ENCODE assay signal across 21 mouse cellular contexts in genomic region chr1:135575393-135575792, GRCm38 (mm10). TPM values are rescaled to one million over a fixed set of nuclear protein-coding genes. Genes with fewer than 3 reads are reported as not detected.
DNase-seq lines count a peak whose midpoint lies in the region; TF ChIP-seq lines count a peak whose summit lies in the region.
"Had no signal": no experiment of that assay in that cellular context is flagged by ENCODE, and none has a peak within 500 bp of the region (broad histone marks: within the 10 kb centered on the region; RNA-seq: fewer than 3 reads in every experiment).

No protein-coding gene starts in this region.

- H3K4me3 ChIP-seq in heart, adult 2 months, result no peak overlapping the region
- H3K4me3 ChIP-seq in CH12.LX (replicated peaks in 1 of 3; ENCODE audit: low read depth in 2 of 3, low read length in 2 of 3, poor library complexity in 1 of 3), result no peak overlapping the region
- no peak overlapping the region for H3K4me3 ChIP-seq in cerebellum, adult 2 months (replicated peaks; ENCODE audit: insufficient read depth, low read depth, low read length)

- H3K79me2 ChIP-seq in heart, adult 2 months (replicated peaks; ENCODE audit: control insufficient read depth, insufficient read depth, low read length), result no peaks in the 10 kb centered on the region
- H3K79me2 ChIP-seq in CH12.LX (replicated peaks; ENCODE audit: control insufficient read depth, extremely low read depth, insufficient read depth, poor library complexity, severe bottlenecking), result no peaks in the 10 kb centered on the region

- TF ChIP-seq POLR2A in heart, adult 2 months (IDR thresholded peaks at IDR 0.05; ENCODE audit: insufficient read depth, low read depth, low read length), result no peak
- no peak for TF ChIP-seq POLR2A in CH12.LX (IDR thresholded peaks at IDR 0.05; ENCODE audit: low read depth, low read length)
- TF ChIP-seq POLR2A in cerebellum, adult 2 months (IDR thresholded peaks at IDR 0.05; ENCODE audit: borderline replicate concordance, insufficient read depth, low read length), result no peak

- no peak for TF ChIP-seq CTCF in heart, adult 2 months (IDR thresholded peaks at IDR 0.05)
- TF ChIP-seq CTCF in CH12.LX (conservative IDR thresholded peaks at IDR 0.05 in 1 of 2, IDR thresholded peaks at IDR 0.05 in 1 of 2; ENCODE audit: low read depth in 2 of 2, low read length in 2 of 2), result no peak
- no peak for TF ChIP-seq CTCF in cerebellum, adult 2 months (IDR thresholded peaks at IDR 0.05; ENCODE audit: borderline replicate concordance, insufficient read depth, low read depth, low read length)

- 95% methylated on average over 1 of the region's 1 CpGs for WGBS in heart, adult 2 months
- 98% methylated on average over 1 of the region's 1 CpGs for WGBS in cerebellum, adult 2 months

- no peaks in the 10 kb centered on the region for H3K9me3 ChIP-seq in CH12.LX (replicated peaks; ENCODE audit: low read length)
- H3K9me3 ChIP-seq: G1E had no signal

- no peak for TF ChIP-seq RAD21 in CH12.LX (IDR thresholded peaks at IDR 0.05; ENCODE audit: low read depth, low read length)

- no peak overlapping the region for H3K4me2 ChIP-seq in CH12.LX (ENCODE audit: insufficient read depth, low read depth, poor library complexity, severe bottlenecking)

- H3K4me1 ChIP-seq in heart, adult 2 months (ENCODE audit: control insufficient read depth, insufficient read depth, low read length), result peaks cover 7% of the 10 kb centered on the region
- H3K4me1 ChIP-seq in CH12.LX (ENCODE audit: control insufficient read depth in 1 of 2, insufficient read depth in 2 of 2), result peaks cover 4 to 19% of the 10 kb centered on the region in 2 experiments; a peak in 3 of 4 replicates
- peaks cover 7% of the 10 kb centered on the region for H3K4me1 ChIP-seq in cerebellum, adult 2 months (ENCODE audit: control insufficient read depth, insufficient read depth, low read length)

- DNase-seq in adrenal gland, postnatal 14 days, result peak; percentile 30
- no peak for DNase-seq in adrenal gland, adult 2 months
- DNase-seq in heart, adult 2 months, result no peak
- DNase-seq in heart, adult 8-10 months (ENCODE audit: low spot score), result no peak
- DNase-seq in A20 (ENCODE audit: low read depth, low spot score) (peak; percentile 18), CH12.LX (ENCODE audit: extremely low read depth) (peak; percentile 75)
- DNase-seq in cerebellum, adult 2 months, result no peak
- no peak for DNase-seq in retina, postnatal 1 day
- DNase-seq: adrenal gland, adult 8-10 months; adrenal gland, postnatal 10 days; adrenal gland, postnatal 25 days; adrenal gland, postnatal 36 days; B cell, adult 2 months; cerebellum, adult 11 months; cerebellum, adult 11-12 months; cerebellum, adult 18-20 months; cerebellum, adult 8-10 months; cerebellum, adult 9-10 months; cerebellum, adult 9-11 months had no signal

- no peaks in the 10 kb centered on the region; the same call in 1 of the 2 replicates for H3K36me3 ChIP-seq in heart, adult 2 months (ENCODE audit: control insufficient read depth, insufficient read depth, low read length)
- no peaks in the 10 kb centered on the region for H3K36me3 ChIP-seq in CH12.LX (replicated peaks in 1 of 2; ENCODE audit: control insufficient read depth in 1 of 2, insufficient read depth in 1 of 2, low read length in 1 of 2)
- H3K36me3 ChIP-seq: G1E had no signal

- intact Hi-C loops in heart, adult 2 months (cut with DNase I), result no loop called here

- in situ Hi-C loops in CH12.LX (cut with MboI; ENCODE audit: low pct_ligation_motif_present, low pct_unique_long_range_greater_than_20kb, low sequenced_read_pairs), result no loop called here

- no peaks in the 10 kb centered on the region for H3K27me3 ChIP-seq in heart, adult 2 months (ENCODE audit: control insufficient read depth, insufficient read depth, low read length)
- peaks cover 79% of the 10 kb centered on the region for H3K27me3 ChIP-seq in CH12.LX (replicated peaks)
- no peaks in the 10 kb centered on the region for H3K27me3 ChIP-seq in cerebellum, adult 2 months (ENCODE audit: control insufficient read depth, insufficient read depth, low read length)
- H3K27me3 ChIP-seq: Patski had no signal

- no peak for TF ChIP-seq EP300 in heart, adult 2 months (IDR thresholded peaks at IDR 0.05; ENCODE audit: insufficient read depth, low read depth, low read length)
- TF ChIP-seq EP300 in CH12.LX (IDR thresholded peaks at IDR 0.05; ENCODE audit: low read length), result 0 out of 2 replicates have a peak, but pooled peaks have one; percentile 30

- H3K27ac ChIP-seq in heart, adult 2 months, result peak overlapping the region; percentile 27
- no peak overlapping the region for H3K27ac ChIP-seq in CH12.LX (ENCODE audit: insufficient read depth, low read depth)
- no peak overlapping the region for H3K27ac ChIP-seq in cerebellum, adult 2 months (ENCODE audit: insufficient read depth, low read length)

- H3K9ac ChIP-seq in heart, adult 2 months (ENCODE audit: low read depth, low read length), result no peak overlapping the region
- H3K9ac ChIP-seq in CH12.LX (ENCODE audit: insufficient read depth, low read depth), result no peak overlapping the region

- dilution Hi-C loops in CH12.LX (cut with MboI; ENCODE audit: extremely low pct_ligation_motif_present, extremely low pct_unique_long_range_greater_than_20kb, low sequenced_read_pairs), result no loop called here

TF ChIP-seq in CH12.LX, 34 proteins besides CTCF, POLR2A, EP300 and RAD21:
- TF ChIP-seq MEF2A (IDR thresholded peaks at IDR 0.05; ENCODE audit: borderline replicate concordance, low read depth, low read length) (no peak), ZNF384 (IDR thresholded peaks at IDR 0.05; ENCODE audit: low read depth, low read length) (no peak), ELF1 (IDR thresholded peaks at IDR 0.05; ENCODE audit: low read depth, low read length) (0 out of 2 replicates have a peak, but pooled peaks have one; percentile 30), IRF4 (IDR thresholded peaks at IDR 0.05; ENCODE audit: low read depth, low read length) (peak; percentile 40), RCOR1 (conservative IDR thresholded peaks at IDR 0.05; ENCODE audit: low read depth, low read length) (no peak), SMC3 (IDR thresholded peaks at IDR 0.05; ENCODE audit: low read depth, low read length) (peak; percentile 4; the same call in 1 of the 2 replicates), KAT2A (IDR thresholded peaks at IDR 0.05; ENCODE audit: insufficient replicate concordance, low read length) (peak; percentile 60; the same call in 1 of the 2 replicates)
TF ChIP-seq in CH12.LX: peak in this region for 4.

RNA-seq across cellular contexts. Expression of gene Nav1, which starts 31.7 kb away (rescaled TPM):
- total RNA-seq in adrenal gland, postnatal 14 days (2021), result 20.6 and 24.8 TPM in 2 replicates
- total RNA-seq in adrenal gland, adult 2 months (2021), result 10 to 100 TPM; 13.0 to 17.2 TPM
- 6.1 and 7.2 TPM in 2 replicates for polyA plus RNA-seq in adrenal gland, adult 2 months (2012; rRNA removed)
- total RNA-seq in heart, adult 2 months (2021), result 10 to 100 TPM; 19.1 to 20.7 TPM
- 15.2 and 16.8 TPM in 2 replicates for polyA plus RNA-seq in heart, adult 2 months (2012; rRNA removed)
- 10 to 100 TPM; 14.8 to 19.1 (median 15.9) TPM for total RNA-seq in heart, adult 8-10 months (2022)
- 0.21 and 0.38 TPM in 2 replicates for total RNA-seq in CH12.LX (2012; rRNA removed)
- 0.03 TPM in 1 of 2 replicates, not detected in the other for total RNA-seq in CH12.LX (2014; rRNA removed)
- 0.12 and 0.56 TPM in 2 replicates for polyA plus RNA-seq in CH12.LX (2012; ENCODE audit: insufficient read length, low read depth)
- polyA plus RNA-seq in cerebellum, adult 2 months (2012; rRNA removed), result 24.7 and 26.8 TPM in 2 replicates
- polyA plus RNA-seq: G1E had no signal

Comparison
In these comparisons a context has a peak if more than half of its experiments do, and no peak if none do; other contexts are left out.
1. DNase-seq: peak in adrenal gland, postnatal 14 days (single experiment), A20 (single experiment) and CH12.LX (single experiment); none in adrenal gland, adult 2 months (single experiment), heart, adult 2 months (0 of 2), heart, adult 8-10 months (single experiment), cerebellum, adult 2 months (0 of 2) and retina, postnatal 1 day (single experiment).
2. RNA of gene Nav1, which starts 31.7 kb away (total RNA-seq): 19.1 to 20.7 TPM in heart, adult 2 months, 20.6 to 24.8 TPM in adrenal gland, postnatal 14 days, 13.0 to 17.2 TPM in adrenal gland, adult 2 months and 14.8 to 19.1 TPM in heart, adult 8-10 months; 0.03 to 0.38 TPM in CH12.LX; every median in the first group is over 10 times any median in the second.